8 mouse cellular contexts compared by ENCODE assay signal in genomic region chr2:155276621-155277175, GRCm38 (mm10). TPM values are rescaled to one million over a fixed set of nuclear protein-coding genes. Genes with fewer than 3 reads are reported as not detected.
DNase-seq lines count a peak whose midpoint lies in the region; ATAC-seq and TF ChIP-seq lines count a peak whose summit lies in the region.

No protein-coding gene starts in this region.

- under 1% methylated on average over 38 of the region's 49 CpGs for whole genome bisulfite sequencing in kidney, adult 2 months
- WGBS in liver, embryonic 15.5 days (ENCODE audit: insufficient replicate concordance) = under 1% methylated on average over 48 of the region's 49 CpGs
- under 1% methylated on average over 46 of the region's 49 CpGs for WGBS in neural tube, embryonic 12.5 days
- 2% methylated on average over 48 of the region's 49 CpGs for WGBS in thymus, adult 2 months

- H3K9me3 ChIP-seq in liver, embryonic 15.5 days (replicated peaks) = no peaks in the 10 kb centered on the region
- no peaks in the 10 kb centered on the region for H3K9me3 ChIP-seq in neural tube, embryonic 12.5 days

- H3K79me2 ChIP-seq in C2C12 (ENCODE audit: control insufficient read depth, insufficient read depth) = no peaks in the 10 kb centered on the region

- H3K36me3 ChIP-seq in C2C12 (ENCODE audit: control insufficient read depth, insufficient read depth) = no peaks in the 10 kb centered on the region
- H3K36me3 ChIP-seq in kidney, adult 2 months (ENCODE audit: control insufficient read depth, insufficient read depth, low read length) = no peaks in the 10 kb centered on the region
- peaks cover 7% of the 10 kb centered on the region; the same call in 1 of the 2 replicates for H3K36me3 ChIP-seq in liver, embryonic 15.5 days (replicated peaks)
- H3K36me3 ChIP-seq in neural tube, embryonic 12.5 days = peaks cover 9% of the 10 kb centered on the region
- H3K36me3 ChIP-seq in thymus, adult 2 months (ENCODE audit: control insufficient read depth, insufficient read depth, low read length) = no peaks in the 10 kb centered on the region

- TF ChIP-seq POLR2A in kidney, adult 2 months (IDR thresholded peaks at IDR 0.05; ENCODE audit: low read depth, low read length) = no peak
- no peak for TF ChIP-seq POLR2A in thymus, adult 2 months (IDR thresholded peaks at IDR 0.05; ENCODE audit: control insufficient read depth, extremely low read depth, insufficient read depth, low read length, poor library complexity)

- H3K4me3 ChIP-seq in C2C12 (ENCODE audit: insufficient read depth, poor library complexity, severe bottlenecking) = peak overlapping the region; percentile 76
- H3K4me3 ChIP-seq in kidney, adult 2 months (ENCODE audit: insufficient read depth, low read depth, low read length) = peak overlapping the region; percentile 82
- peak overlapping the region; percentile 88 for H3K4me3 ChIP-seq in liver, embryonic 15.5 days (replicated peaks)
- H3K4me3 ChIP-seq in neural tube, embryonic 12.5 days = peak overlapping the region; percentile 87
- peak overlapping the region; percentile 84 for H3K4me3 ChIP-seq in thymus, adult 2 months (ENCODE audit: control insufficient read depth, insufficient read depth, low read length)

- no peaks in the 10 kb centered on the region for H3K27me3 ChIP-seq in C2C12 (ENCODE audit: control insufficient read depth, insufficient read depth, insufficient read length)
- H3K27me3 ChIP-seq in kidney, adult 2 months (replicated peaks; ENCODE audit: control insufficient read depth, insufficient read depth, low read length) = no peaks in the 10 kb centered on the region
- no peaks in the 10 kb centered on the region for H3K27me3 ChIP-seq in liver, embryonic 15.5 days
- no peaks in the 10 kb centered on the region for H3K27me3 ChIP-seq in neural tube, embryonic 12.5 days (replicated peaks)
- no peaks in the 10 kb centered on the region for H3K27me3 ChIP-seq in thymus, adult 2 months (ENCODE audit: control insufficient read depth, insufficient read depth, low read length)

- H3ac ChIP-seq in C2C12 (ENCODE audit: control insufficient read depth, insufficient read length, low read depth) = peak overlapping the region; percentile 72

- ATAC-seq in liver, embryonic 15.5 days (ENCODE audit: insufficient read depth) = peak; percentile 92
- peak; percentile 79 for ATAC-seq in neural tube, embryonic 12.5 days (ENCODE audit: low FRiP score, low read depth)

- H3K9ac ChIP-seq in liver, embryonic 15.5 days = peak overlapping the region; percentile 77
- H3K9ac ChIP-seq in neural tube, embryonic 12.5 days = peak overlapping the region; percentile 87

- DNase-seq in adrenal gland, adult 18-20 months (ENCODE audit: low spot score in 2 of 2) = peak; percentile 72 to 79
- DNase-seq in embryo, embryonic 10.5 days (ENCODE audit: low spot score) = peak; percentile 63
- peak; percentile 77 for DNase-seq in gastrocnemius, postnatal 25 days
- peak; percentile 77 for DNase-seq in kidney, adult 2 months
- peak; percentile 68 for DNase-seq in thymus, adult 2 months

- H3K4me2 ChIP-seq in liver, embryonic 15.5 days = peak overlapping the region; percentile 96
- peak overlapping the region; percentile 84 for H3K4me2 ChIP-seq in neural tube, embryonic 12.5 days (replicated peaks)

- H3K79me3 ChIP-seq in C2C12 (ENCODE audit: low read depth) = no peaks in the 10 kb centered on the region

- H3K27ac ChIP-seq in kidney, adult 2 months (ENCODE audit: insufficient read depth, low read depth, low read length) = peak overlapping the region; percentile 66
- peak overlapping the region; percentile 71 for H3K27ac ChIP-seq in liver, embryonic 15.5 days (replicated peaks)
- H3K27ac ChIP-seq in neural tube, embryonic 12.5 days = peak overlapping the region; percentile 53; the same call in 1 of the 2 replicates
- H3K27ac ChIP-seq in thymus, adult 2 months (ENCODE audit: control insufficient read depth, insufficient read depth, low read length) = no peak overlapping the region

- H3K4me1 ChIP-seq in kidney, adult 2 months (ENCODE audit: control insufficient read depth, insufficient read depth, low read length) = peaks cover 7% of the 10 kb centered on the region; the same call in 1 of the 2 replicates
- H3K4me1 ChIP-seq in liver, embryonic 15.5 days (replicated peaks) = peaks cover 21% of the 10 kb centered on the region
- peaks cover 15% of the 10 kb centered on the region for H3K4me1 ChIP-seq in neural tube, embryonic 12.5 days
- H3K4me1 ChIP-seq in thymus, adult 2 months (replicated peaks; ENCODE audit: control insufficient read depth, insufficient read depth, low read length) = peaks cover 9% of the 10 kb centered on the region

- no peak for TF ChIP-seq CTCF in C2C12 (IDR thresholded peaks at IDR 0.05; ENCODE audit: control insufficient read depth, insufficient read depth, insufficient read length)
- no peak for TF ChIP-seq CTCF in kidney, adult 2 months (conservative IDR thresholded peaks at IDR 0.05; ENCODE audit: insufficient read depth, insufficient read length, low read depth, low read length)
- TF ChIP-seq CTCF in thymus, adult 2 months (IDR thresholded peaks at IDR 0.05; ENCODE audit: borderline replicate concordance, control insufficient read depth, extremely low read depth, insufficient read depth, low read length, poor library complexity) = no peak

TF ChIP-seq in C2C12, 6 proteins besides CTCF, POLR2A, EP300 and RAD21:
- TF ChIP-seq MYOD1 (IDR thresholded peaks at IDR 0.05; ENCODE audit: control insufficient read depth, insufficient read length, low read depth) = no peak
- TF ChIP-seq CEBPB (IDR thresholded peaks at IDR 0.05; ENCODE audit: low read depth) = no peak
- no peak for TF ChIP-seq MYOG (IDR thresholded peaks at IDR 0.05; ENCODE audit: control insufficient read depth, extremely low read depth, insufficient read length)
- no peak for TF ChIP-seq USF1 (IDR thresholded peaks at IDR 0.05; ENCODE audit: low read depth)
TF ChIP-seq in C2C12: peak in this region for 0.

RNA-seq across cellular contexts. Expression of gene Map1lc3a, which starts 0.6 kb away (rescaled TPM):
- polyA plus RNA-seq in C2C12 (2012; fragmentation: generic; extraction: Trizol) = 63.1 TPM
- total RNA-seq in adrenal gland, adult 18-20 months (2021) = 100 to 1,000 TPM; 390 to 903 TPM
- 100 to 1,000 TPM; 243 to 291 TPM for total RNA-seq in gastrocnemius, postnatal 25 days (2021)
- polyA plus RNA-seq in kidney, adult 2 months (2012; rRNA removed) = 212 and 233 TPM in 2 replicates
- 22.2 and 27.7 TPM in 2 replicates for polyA plus RNA-seq in liver, embryonic 15.5 days (2015; fragmentation: Nextera tagmentation; extraction: Ambion mirVana)
- 275 and 301 TPM in 2 replicates for polyA plus RNA-seq in neural tube, embryonic 12.5 days (2016; fragmentation: Nextera tagmentation; extraction: Ambion mirVana)
- polyA plus RNA-seq in thymus, adult 2 months (2012; rRNA removed) = 159 and 161 TPM in 2 replicates

RNA-seq across cellular contexts. Expression of gene Dynlrb1, which starts 40.4 kb away (rescaled TPM):
- 350 TPM for polyA plus RNA-seq in C2C12 (2012; fragmentation: generic; extraction: Trizol)
- total RNA-seq in adrenal gland, adult 18-20 months (2021) = 100 to 1,000 TPM; 276 to 369 TPM
- 100 to 1,000 TPM in 1 of 2 experiments, 10 to 100 TPM in 1; 94.6 to 115 TPM for total RNA-seq in gastrocnemius, postnatal 25 days (2021)
- polyA plus RNA-seq in kidney, adult 2 months (2012; rRNA removed) = 327 and 373 TPM in 2 replicates
- polyA plus RNA-seq in liver, embryonic 15.5 days (2015; fragmentation: Nextera tagmentation; extraction: Ambion mirVana) = 117 and 119 TPM in 2 replicates
- polyA plus RNA-seq in neural tube, embryonic 12.5 days (2016; fragmentation: Nextera tagmentation; extraction: Ambion mirVana) = 470 and 500 TPM in 2 replicates
- polyA plus RNA-seq in thymus, adult 2 months (2012; rRNA removed) = 277 and 303 TPM in 2 replicates
